Mouse (Mus musculus): ENCODE results near the gene Zc3h18.

GRCm38 (mm10) chr8:122441326-122441725 lies 64.9 kb downstream of the Zc3h18 start:
- TF ChIP-seq POLR2A (IDR thresholded peaks at IDR 0.05; ENCODE audit: borderline replicate concordance, low read depth, low read length): no peak
- TF ChIP-seq CTCF (IDR thresholded peaks at IDR 0.05; ENCODE audit: low read depth, low read length): no peak
